Mouse (Mus musculus): Measurements from ENCODE around the gene Hand1.

GRCm38 (mm10) chr11:57800971-57801765 is 31.4 kb downstream of the Hand1 start, which contains the start of gene Sap30l:
- TF ChIP-seq CEBPB (IDR thresholded peaks at IDR 0.05; ENCODE audit: insufficient read depth, poor library complexity, severe bottlenecking) (no peak), POLR2A (IDR thresholded peaks at IDR 0.05; ENCODE audit: insufficient read length, low read depth) (peak; percentile 65), TCF12 (IDR thresholded peaks at IDR 0.05; ENCODE audit: insufficient read depth, poor library complexity, severe bottlenecking) (no peak), USF1 (IDR thresholded peaks at IDR 0.05; ENCODE audit: low read depth) (no peak), E2F4 (IDR thresholded peaks at IDR 0.05; ENCODE audit: insufficient read depth) (no peak), MYOG (IDR thresholded peaks at IDR 0.05; ENCODE audit: control insufficient read depth in 1 of 3, insufficient read depth in 1 of 3, insufficient read length in 2 of 3, low read depth in 2 of 3) (no peak), REST (IDR thresholded peaks at IDR 0.05; ENCODE audit: insufficient read depth, insufficient read length) (no peak), MAX (IDR thresholded peaks at IDR 0.05; ENCODE audit: low read depth) (no peak), MYOD1 (IDR thresholded peaks at IDR 0.05; ENCODE audit: control insufficient read depth in 1 of 3, insufficient read length in 2 of 3, low read depth in 2 of 3) (no peak)
